Mouse (Mus musculus) midbrain, embryonic 10.5 days (tissue): ENCODE measurements around the gene Atp6v1b1. TPM values are rescaled to one million over a fixed set of nuclear protein-coding genes. Genes with fewer than 3 reads are reported as not detected.
A peak's percentile ranks its signal among the peaks of the same experiment; 100 is the strongest.

Source experiments
- DNase-seq: peaks from one replicate; pipeline ENCODE4 v3.0.0-alpha.2; 2017; ENCODE audit warnings: low spot score
- H3K27ac ChIP-seq: fragments of 300-500 bp; sonication (generic); replicated peaks from 2 replicates; pipeline ENCODE4 v1.5.1; 2016; ENCODE audit warnings: mild to moderate bottlenecking
- H3K27me3 ChIP-seq: fragments of 300-500 bp; sonication (generic); 2 replicates; pipeline ENCODE4 v1.6.1; 2016; ENCODE audit warnings: low read depth, mild to moderate bottlenecking; ENCODE audit not compliant: poor library complexity, severe bottlenecking
- H3K36me3 ChIP-seq: fragments of 300-500 bp; sonication (generic); 2 replicates; pipeline ENCODE4 v1.6.1; 2016; ENCODE audit warnings: mild to moderate bottlenecking, moderate library complexity
- H3K4me1 ChIP-seq: fragments of 300-500 bp; sonication (generic); 2 replicates; pipeline ENCODE4 v1.6.1; 2016
- H3K4me3 ChIP-seq: fragments of 300-500 bp; sonication (generic); 2 replicates; pipeline ENCODE4 v1.5.1; 2016; ENCODE audit warnings: mild to moderate bottlenecking, moderate library complexity
- H3K9me3 ChIP-seq: fragments of 300-500 bp; sonication (generic); replicated peaks from 2 replicates; pipeline ENCODE4 v1.6.1; 2016; ENCODE audit warnings: mild to moderate bottlenecking
- WGBS: fragments of 180-500 bp; shearing (Covaris S2); methylation state at CpG from one replicate; pipeline ENCODE4 v1.1.7; 2016; 5-methylcytosine and 5-hydroxymethylcytosine counted together
- polyA plus RNA-seq: library from polyadenylated mRNA; unstranded; fragments of >200 nt; fragmentation: Nextera tagmentation; extraction: Ambion mirVana; gene quantifications from 2 replicates; pipeline ENCODE4 v1.2.1, GENCODE M21; 2016

Gene Atp6v1b1
- polyA plus RNA-seq, 1 experiment from 2014 or later: not detected

- no peak for DNase-seq
- Histone ChIP-seq H3K9me3 (peaks cover 4% of the 10 kb centered on the region), H3K4me3 (no peak overlapping the region), H3K27me3 (peaks cover 100% of the 10 kb centered on the region), H3K4me1 (peaks cover 24% of the 10 kb centered on the region), H3K36me3 (no peaks in the 10 kb centered on the region), H3K27ac (no peak overlapping the region)
- whole genome bisulfite sequencing: 4% methylated on average over 6 of the region's 6 CpGs
Measured at GRCm38 (mm10) chr6:83707738-83708510, 34.9 kb upstream of the Atp6v1b1 start.

- Histone ChIP-seq H3K27ac (no peak overlapping the region), H3K36me3 (no peaks in the 10 kb centered on the region), H3K27me3 (peaks cover 100% of the 10 kb centered on the region), H3K4me3 (peak overlapping the region; percentile 62), H3K9me3 (no peaks in the 10 kb centered on the region), H3K4me1 (peaks cover 39% of the 10 kb centered on the region)
- DNase-seq: peak; percentile 41
- under 1% methylated on average over 32 of the region's 32 CpGs for WGBS
Measured at GRCm38 (mm10) chr6:83710361-83711066, 32.3 kb upstream of the Atp6v1b1 start.

GRCm38 (mm10) chr6:83711067-83711675, 31.6 kb upstream of the Atp6v1b1 start, which contains the start of gene Vax2:
Vax2 (plus strand) TSS chr6:83711264.
- Histone ChIP-seq H3K4me3 (peak within 1 kb of the TSS; percentile 62), H3K36me3 (no peaks in the 10 kb centered on the region), H3K27me3 (peaks cover 100% of the 10 kb centered on the region), H3K4me1 (peaks cover 42% of the 10 kb centered on the region), H3K9me3 (no peaks in the 10 kb centered on the region), H3K27ac (no peak within 1 kb of the TSS)
- DNase-seq: peak; percentile 91
- WGBS: under 1% methylated on average over 46 of the region's 46 CpGs

- no peaks in the 10 kb centered on the region for H3K9me3 ChIP-seq
- peaks cover 42% of the 10 kb centered on the region for H3K4me1 ChIP-seq
- WGBS: under 1% methylated on average over 45 of the region's 45 CpGs
- DNase-seq: peak; percentile 47
- H3K27ac ChIP-seq: no peak overlapping the region
- H3K27me3 ChIP-seq: peaks cover 100% of the 10 kb centered on the region
- H3K36me3 ChIP-seq: no peaks in the 10 kb centered on the region
- H3K4me3 ChIP-seq: peak overlapping the region; percentile 62
Measured at GRCm38 (mm10) chr6:83711725-83712475, 30.9 kb upstream of the Atp6v1b1 start.

GRCm38 (mm10) chr6:83713271-83714136, 29.3 kb upstream of the Atp6v1b1 start:
- peaks cover 42% of the 10 kb centered on the region for H3K4me1 ChIP-seq
- WGBS: 3% methylated on average over 12 of the region's 12 CpGs
- no peaks in the 10 kb centered on the region for H3K9me3 ChIP-seq
- H3K36me3 ChIP-seq: no peaks in the 10 kb centered on the region
- H3K27ac ChIP-seq: no peak overlapping the region
- peaks cover 100% of the 10 kb centered on the region for H3K27me3 ChIP-seq
- peak; percentile 42 for DNase-seq
- no peak overlapping the region for H3K4me3 ChIP-seq

GRCm38 (mm10) chr6:83714221-83715123, 28.3 kb upstream of the Atp6v1b1 start:
- peak; percentile 66 for DNase-seq
- Histone ChIP-seq H3K4me3 (no peak overlapping the region), H3K27ac (no peak overlapping the region), H3K4me1 (peaks cover 42% of the 10 kb centered on the region), H3K27me3 (peaks cover 100% of the 10 kb centered on the region), H3K36me3 (no peaks in the 10 kb centered on the region), H3K9me3 (no peaks in the 10 kb centered on the region)
- WGBS: under 1% methylated on average over 34 of the region's 34 CpGs

- peak; percentile 60 for DNase-seq
- H3K4me3 ChIP-seq: 0 out of 2 replicates have a peak overlapping the region, but pooled peaks have one; percentile 5
- WGBS: under 1% methylated on average over 30 of the region's 30 CpGs
Measured at GRCm38 (mm10) chr6:83715461-83716196, 27.2 kb upstream of the Atp6v1b1 start.

GRCm38 (mm10) chr6:83717026-83717425, 25.8 kb upstream of the Atp6v1b1 start:
- peaks cover 100% of the 10 kb centered on the region for H3K27me3 ChIP-seq
- H3K4me3 ChIP-seq: no peak overlapping the region
- no peaks in the 10 kb centered on the region for H3K36me3 ChIP-seq
- under 1% methylated on average over 8 of the region's 8 CpGs for WGBS
- H3K4me1 ChIP-seq: peaks cover 23% of the 10 kb centered on the region
- no peak overlapping the region for H3K27ac ChIP-seq
- DNase-seq: peak; percentile 45
- no peaks in the 10 kb centered on the region for H3K9me3 ChIP-seq

More at GRCm38 (mm10) chr6:83715461-83716196, 27.2 kb upstream of the Atp6v1b1 start:
- Histone ChIP-seq H3K27ac (no peak overlapping the region), H3K27me3 (peaks cover 100% of the 10 kb centered on the region), H3K36me3 (no peaks in the 10 kb centered on the region), H3K9me3 (no peaks in the 10 kb centered on the region), H3K4me1 (peaks cover 37% of the 10 kb centered on the region)

GRCm38 (mm10) chr6:83722526-83722925, 20.3 kb upstream of the Atp6v1b1 start:
- H3K27ac ChIP-seq: no peak overlapping the region
- H3K4me1 ChIP-seq: no peaks in the 10 kb centered on the region
- no peaks in the 10 kb centered on the region for H3K36me3 ChIP-seq
- 34% methylated on average over 6 of the region's 6 CpGs for WGBS
- no peak overlapping the region for H3K4me3 ChIP-seq
- no peaks in the 10 kb centered on the region for H3K9me3 ChIP-seq
- peaks cover 70% of the 10 kb centered on the region for H3K27me3 ChIP-seq
- DNase-seq: no peak

- Histone ChIP-seq H3K9me3 (no peaks in the 10 kb centered on the region), H3K36me3 (no peaks in the 10 kb centered on the region), H3K27me3 (peaks cover 45% of the 10 kb centered on the region), H3K4me3 (no peak overlapping the region), H3K4me1 (no peaks in the 10 kb centered on the region), H3K27ac (no peak overlapping the region)
- 41% methylated on average over 4 of the region's 4 CpGs for WGBS
- peak; percentile 11 for DNase-seq
Measured at GRCm38 (mm10) chr6:83727178-83727577, 15.6 kb upstream of the Atp6v1b1 start.
